Mouse (Mus musculus) hindbrain, embryonic 16.5 days (tissue): Measurements from ENCODE around the gene Phykpl. TPM values are rescaled to one million over a fixed set of nuclear protein-coding genes. Genes with fewer than 3 reads are reported as not detected.
A peak's percentile ranks its signal among the peaks of the same experiment; 100 is the strongest.

ENCODE experiments used
- ATAC-seq: fragments of 200-750 bp; cut with Nextera tagmentation; 2 replicates; pipeline ENCODE4 v1.8.0; 2017; ENCODE audit warnings: moderate TSS enrichment, moderate library complexity
- H3K27ac ChIP-seq: fragments of 300-500 bp; sonication (generic); 2 replicates; pipeline ENCODE4 v1.5.1; 2014; ENCODE audit warnings: low read depth, mild to moderate bottlenecking, control low read depth, low read length, moderate library complexity
- H3K27me3 ChIP-seq: fragments of 300-500 bp; sonication (generic); replicated peaks from 2 replicates; pipeline ENCODE4 v1.6.1; 2014; ENCODE audit warnings: low read length; ENCODE audit not compliant: control insufficient read depth, insufficient read depth
- H3K36me3 ChIP-seq: fragments of 300-500 bp; sonication (generic); 2 replicates; pipeline ENCODE4 v1.6.1; 2014; ENCODE audit warnings: mild to moderate bottlenecking, low read length, moderate library complexity, mixed read lengths; ENCODE audit not compliant: control insufficient read depth, insufficient read depth
- H3K4me1 ChIP-seq: fragments of 300-500 bp; sonication (generic); 2 replicates; pipeline ENCODE4 v1.6.1; 2014; ENCODE audit warnings: low read depth, low read length; ENCODE audit not compliant: control insufficient read depth, insufficient read depth
- H3K4me2 ChIP-seq: fragments of 300-500 bp; sonication (generic); 2 replicates; pipeline ENCODE4 v1.6.1; 2014; ENCODE audit warnings: mild to moderate bottlenecking, low read length, control low read depth, moderate library complexity
- H3K4me3 ChIP-seq: fragments of 300-500 bp; sonication (generic); 2 replicates; pipeline ENCODE4 v1.5.1; 2014; ENCODE audit warnings: mild to moderate bottlenecking, low read length, control low read depth, moderate library complexity
- H3K9ac ChIP-seq: fragments of 300-500 bp; sonication (generic); 2 replicates; pipeline ENCODE4 v1.6.1; 2014; ENCODE audit warnings: low read depth, mild to moderate bottlenecking, control low read depth, low read length, moderate library complexity
- H3K9me3 ChIP-seq: fragments of 300-500 bp; sonication (generic); 2 replicates; pipeline ENCODE4 v1.6.1; 2014; ENCODE audit warnings: mild to moderate bottlenecking, low read length, moderate library complexity; ENCODE audit not compliant: control insufficient read depth
- WGBS: fragments of 180-500 bp; shearing (Covaris S2); extraction: QIAGEN DNeasy Blood & Tissue Kit; methylation state at CpG from one replicate; pipeline ENCODE4 v1.1.7; 2014; 5-methylcytosine and 5-hydroxymethylcytosine counted together
- polyA plus RNA-seq: library from polyadenylated mRNA; unstranded; fragments of >200 nt; fragmentation: Nextera tagmentation; extraction: Ambion mirVana; gene quantifications from 2 replicates; pipeline ENCODE4 v1.2.1, GENCODE M21; 2015

Gene Phykpl
- polyA plus RNA-seq, 1 experiment from 2014 or later = 9.2 TPM

- H3K27me3 ChIP-seq = no peaks in the 10 kb centered on the region
- no peak overlapping the region for H3K27ac ChIP-seq
- H3K4me1 ChIP-seq = no peaks in the 10 kb centered on the region; the same call in 1 of the 2 replicates
- no peaks in the 10 kb centered on the region for H3K9me3 ChIP-seq
- H3K9ac ChIP-seq = no peak overlapping the region
- 66% methylated on average over 5 of the region's 5 CpGs for WGBS
- H3K4me2 ChIP-seq = no peak overlapping the region
- H3K36me3 ChIP-seq = no peaks in the 10 kb centered on the region
- H3K4me3 ChIP-seq = no peak overlapping the region
- ATAC-seq = no peak
These were observed 33.3 kb upstream of the Phykpl start for GRCm38 (mm10) chr11:51551253-51551652.

- no peaks in the 10 kb centered on the region for H3K36me3 ChIP-seq
- no peak overlapping the region for H3K27ac ChIP-seq
- H3K4me3 ChIP-seq = no peak overlapping the region
- H3K27me3 ChIP-seq = no peaks in the 10 kb centered on the region
- 40% methylated on average over 3 of the region's 3 CpGs for WGBS
- no peak overlapping the region for H3K4me2 ChIP-seq
- no peaks in the 10 kb centered on the region; the same call in 1 of the 2 replicates for H3K4me1 ChIP-seq
- H3K9ac ChIP-seq = no peak overlapping the region
- H3K9me3 ChIP-seq = no peaks in the 10 kb centered on the region
- ATAC-seq = no peak
These were observed 32.5 kb upstream of the Phykpl start for GRCm38 (mm10) chr11:51552091-51552490.

- Histone ChIP-seq H3K4me1 (no peaks in the 10 kb centered on the region; the same call in 1 of the 2 replicates), H3K4me2 (0 out of 2 replicates have a peak overlapping the region, but pooled peaks have one; percentile 23), H3K4me3 (no peak overlapping the region), H3K27ac (no peak overlapping the region), H3K27me3 (no peaks in the 10 kb centered on the region), H3K9me3 (no peaks in the 10 kb centered on the region), H3K9ac (no peak overlapping the region), H3K36me3 (no peaks in the 10 kb centered on the region)
- ATAC-seq = no peak
- 66% methylated on average over 7 of the region's 10 CpGs for WGBS
These were observed 30.0 kb upstream of the Phykpl start for GRCm38 (mm10) chr11:51554590-51554989.

GRCm38 (mm10) chr11:51555066-51555465, 29.5 kb upstream of the Phykpl start:
- WGBS = 49% methylated on average over 2 of the region's 2 CpGs
- Histone ChIP-seq H3K4me1 (no peaks in the 10 kb centered on the region; the same call in 1 of the 2 replicates), H3K36me3 (no peaks in the 10 kb centered on the region), H3K4me2 (no peak overlapping the region), H3K9ac (no peak overlapping the region), H3K27ac (no peak overlapping the region), H3K4me3 (no peak overlapping the region), H3K9me3 (no peaks in the 10 kb centered on the region), H3K27me3 (no peaks in the 10 kb centered on the region)
- no peak for ATAC-seq

GRCm38 (mm10) chr11:51563276-51563675, 21.3 kb upstream of the Phykpl start:
- ATAC-seq = no peak
- H3K4me2 ChIP-seq = no peak overlapping the region
- H3K4me3 ChIP-seq = no peak overlapping the region
- H3K4me1 ChIP-seq = no peaks in the 10 kb centered on the region
- no peaks in the 10 kb centered on the region for H3K9me3 ChIP-seq
- no peaks in the 10 kb centered on the region for H3K36me3 ChIP-seq
- no peak overlapping the region for H3K9ac ChIP-seq
- WGBS = 88% methylated on average over 1 of the region's 1 CpGs
- no peak overlapping the region for H3K27ac ChIP-seq
- no peaks in the 10 kb centered on the region for H3K27me3 ChIP-seq

- no peak overlapping the region for H3K9ac ChIP-seq
- H3K27me3 ChIP-seq = no peaks in the 10 kb centered on the region
- no peaks in the 10 kb centered on the region for H3K9me3 ChIP-seq
- no peak for ATAC-seq
- H3K4me3 ChIP-seq = no peak overlapping the region
- no peak overlapping the region for H3K4me2 ChIP-seq
- no peaks in the 10 kb centered on the region for H3K36me3 ChIP-seq
- H3K4me1 ChIP-seq = no peaks in the 10 kb centered on the region
- 37% methylated on average over 3 of the region's 3 CpGs for WGBS
- no peak overlapping the region for H3K27ac ChIP-seq
These were observed 19.5 kb upstream of the Phykpl start for GRCm38 (mm10) chr11:51565062-51565461.

- Histone ChIP-seq H3K36me3 (no peaks in the 10 kb centered on the region), H3K9ac (no peak overlapping the region), H3K27me3 (no peaks in the 10 kb centered on the region), H3K27ac (no peak overlapping the region), H3K4me3 (no peak overlapping the region), H3K4me1 (no peaks in the 10 kb centered on the region), H3K4me2 (no peak overlapping the region), H3K9me3 (no peaks in the 10 kb centered on the region)
- ATAC-seq = no peak
- 91% methylated on average over 6 of the region's 6 CpGs for WGBS
These were observed 18.6 kb upstream of the Phykpl start for GRCm38 (mm10) chr11:51565951-51566350.

GRCm38 (mm10) chr11:51568801-51569200, 15.8 kb upstream of the Phykpl start:
- ATAC-seq = no peak
- no peak overlapping the region for H3K9ac ChIP-seq
- no peaks in the 10 kb centered on the region for H3K4me1 ChIP-seq
- H3K27ac ChIP-seq = no peak overlapping the region
- no peaks in the 10 kb centered on the region for H3K27me3 ChIP-seq
- H3K4me2 ChIP-seq = no peak overlapping the region
- no peaks in the 10 kb centered on the region for H3K36me3 ChIP-seq
- no peak overlapping the region for H3K4me3 ChIP-seq
- WGBS = 89% methylated on average over 4 of the region's 4 CpGs
- no peaks in the 10 kb centered on the region for H3K9me3 ChIP-seq

- H3K9ac ChIP-seq = no peak overlapping the region
- no peaks in the 10 kb centered on the region for H3K36me3 ChIP-seq
- WGBS = 58% methylated on average over 4 of the region's 4 CpGs
- no peak overlapping the region for H3K27ac ChIP-seq
- no peaks in the 10 kb centered on the region for H3K4me1 ChIP-seq
- ATAC-seq = no peak
- no peak overlapping the region for H3K4me3 ChIP-seq
- no peaks in the 10 kb centered on the region for H3K27me3 ChIP-seq
- no peaks in the 10 kb centered on the region for H3K9me3 ChIP-seq
- no peak overlapping the region for H3K4me2 ChIP-seq
These were observed 8.1 kb upstream of the Phykpl start for GRCm38 (mm10) chr11:51576454-51576853.

- Histone ChIP-seq H3K4me1 (no peaks in the 10 kb centered on the region), H3K27me3 (no peaks in the 10 kb centered on the region), H3K4me3 (no peak overlapping the region), H3K36me3 (no peaks in the 10 kb centered on the region), H3K9me3 (no peaks in the 10 kb centered on the region), H3K27ac (no peak overlapping the region), H3K4me2 (no peak overlapping the region), H3K9ac (no peak overlapping the region)
- ATAC-seq = no peak
- 83% methylated on average over 7 of the region's 7 CpGs for WGBS
These were observed 7.0 kb upstream of the Phykpl start for GRCm38 (mm10) chr11:51577587-51577986.
